Comparison of ENCODE assay signal across 12 mouse cellular contexts in the genomic region with DNA sequence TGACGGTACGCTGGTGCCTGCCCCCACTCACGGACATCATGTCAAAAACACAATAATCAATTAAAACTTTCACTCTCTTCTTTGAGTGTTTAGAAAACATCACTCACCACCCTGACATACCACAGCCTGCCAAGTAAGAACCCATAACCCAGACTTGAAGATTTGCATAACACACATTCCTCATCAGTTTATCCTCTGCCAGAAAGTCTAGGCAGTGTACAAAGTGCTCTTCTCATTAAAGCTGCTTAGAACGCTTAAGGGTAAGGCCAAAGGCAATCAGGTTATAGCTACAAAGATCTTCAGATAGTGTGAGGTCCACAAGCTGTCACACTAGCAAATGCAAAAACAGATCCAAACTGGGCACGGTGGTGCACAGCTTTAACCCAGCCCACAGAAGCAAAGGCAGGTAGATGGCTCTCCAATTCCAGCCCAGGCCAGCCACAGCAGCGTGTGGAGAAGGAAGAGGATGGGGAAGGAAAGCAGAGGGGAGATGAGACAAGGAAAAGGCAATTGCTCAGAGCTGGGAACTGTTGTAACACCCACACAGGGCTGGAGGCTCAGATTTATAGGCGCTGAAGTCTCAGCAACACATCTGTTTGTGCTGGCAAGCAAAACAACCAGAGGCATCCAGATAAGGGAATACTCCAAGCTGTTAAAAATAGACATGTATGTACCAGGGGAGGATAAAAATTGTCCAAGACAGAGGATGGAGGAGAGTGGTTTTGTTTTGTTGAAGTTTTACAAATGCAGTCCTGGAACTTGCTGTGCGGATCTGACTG. TPM values are rescaled to one million over a fixed set of nuclear protein-coding genes. Genes with fewer than 3 reads are reported as not detected.
A peak's percentile ranks its signal among the peaks of the same experiment; 100 is the strongest.
DNase-seq lines count a peak whose midpoint lies in the region; ATAC-seq and TF ChIP-seq lines count a peak whose summit lies in the region.
"Had no signal": no experiment of that assay in that cellular context is flagged by ENCODE, and none has a peak within 500 bp of the region (broad histone marks: within the 10 kb centered on the region; RNA-seq: fewer than 3 reads in every experiment).

No protein-coding gene starts in this region.

- H3K9me3 ChIP-seq in intestine, embryonic 16.5 days (ENCODE audit: control insufficient read depth, low read length), result no peaks in the 10 kb centered on the region
- H3K9me3 ChIP-seq in stomach, embryonic 15.5 days, result no peaks in the 10 kb centered on the region
- H3K9me3 ChIP-seq in hindbrain, embryonic 10.5 days, result no peaks in the 10 kb centered on the region

- intact Hi-C loops in heart, adult 2 months (cut with DNase I), result no loop called here

- H3K79me2 ChIP-seq in heart, adult 2 months (replicated peaks; ENCODE audit: control insufficient read depth, insufficient read depth, low read length), result no peaks in the 10 kb centered on the region

- H3K27me3 ChIP-seq in heart, adult 2 months (ENCODE audit: control insufficient read depth, insufficient read depth, low read length), result no peaks in the 10 kb centered on the region
- no peaks in the 10 kb centered on the region for H3K27me3 ChIP-seq in intestine, embryonic 16.5 days (replicated peaks; ENCODE audit: control insufficient read depth, insufficient read depth, low read length)
- H3K27me3 ChIP-seq in stomach, embryonic 15.5 days (replicated peaks), result no peaks in the 10 kb centered on the region
- no peaks in the 10 kb centered on the region for H3K27me3 ChIP-seq in hindbrain, embryonic 10.5 days (ENCODE audit: insufficient read depth, poor library complexity, severe bottlenecking)

- no peak for DNase-seq in heart, adult 2 months
- DNase-seq in heart, adult 8-10 months (ENCODE audit: low spot score), result no peak
- peak; percentile 61 for DNase-seq in right cerebral cortex, adult 18-20 months
- DNase-seq in right cerebral cortex, postnatal 36 days (ENCODE audit: low spot score in 2 of 2), result no peak
- DNase-seq in cerebellum, adult 9-11 months, result no peak
- DNase-seq in hindbrain, embryonic 10.5 days (ENCODE audit: low spot score), result no peak
- DNase-seq: gastrocnemius, postnatal 36 days; thymus, postnatal 25 days had no signal

- ATAC-seq in intestine, embryonic 16.5 days, result peak; percentile 6; the same call in 1 of the 2 replicates
- no peak for ATAC-seq in stomach, embryonic 15.5 days (ENCODE audit: insufficient read depth, low FRiP score, low read depth)

- H3K4me1 ChIP-seq in heart, adult 2 months (ENCODE audit: control insufficient read depth, insufficient read depth, low read length), result peaks cover 5% of the 10 kb centered on the region
- peaks cover 41% of the 10 kb centered on the region for H3K4me1 ChIP-seq in intestine, embryonic 16.5 days (ENCODE audit: control insufficient read depth, insufficient read depth, low read length)
- peaks cover 20% of the 10 kb centered on the region for H3K4me1 ChIP-seq in stomach, embryonic 15.5 days
- H3K4me1 ChIP-seq in hindbrain, embryonic 10.5 days (replicated peaks), result 0 out of 2 replicates have a peak, but pooled peaks cover 2% of the 10 kb centered on the region

- H3K36me3 ChIP-seq in heart, adult 2 months (ENCODE audit: control insufficient read depth, insufficient read depth, low read length), result no peaks in the 10 kb centered on the region
- H3K36me3 ChIP-seq in intestine, embryonic 16.5 days (ENCODE audit: control insufficient read depth, insufficient read depth, low read length), result no peaks in the 10 kb centered on the region
- H3K36me3 ChIP-seq in stomach, embryonic 15.5 days, result no peaks in the 10 kb centered on the region
- H3K36me3 ChIP-seq in hindbrain, embryonic 10.5 days, result no peaks in the 10 kb centered on the region

- no peak for TF ChIP-seq EP300 in heart, adult 2 months (IDR thresholded peaks at IDR 0.05; ENCODE audit: insufficient read depth, low read depth, low read length)

- peak overlapping the region; percentile 34 for H3K9ac ChIP-seq in heart, adult 2 months (ENCODE audit: low read depth, low read length)
- no peak overlapping the region for H3K9ac ChIP-seq in intestine, embryonic 16.5 days (ENCODE audit: low read depth, low read length)
- no peak overlapping the region for H3K9ac ChIP-seq in stomach, embryonic 15.5 days

- no peak for TF ChIP-seq POLR2A in heart, adult 2 months (IDR thresholded peaks at IDR 0.05; ENCODE audit: insufficient read depth, low read depth, low read length)

- TF ChIP-seq CTCF in heart, adult 2 months (IDR thresholded peaks at IDR 0.05), result no peak

- WGBS in heart, adult 2 months, result 47% methylated on average over 8 of the region's 8 CpGs
- 52% methylated on average over 8 of the region's 8 CpGs for WGBS in intestine, embryonic 16.5 days
- 48% methylated on average over 8 of the region's 8 CpGs for WGBS in stomach, embryonic 15.5 days
- WGBS in hindbrain, embryonic 10.5 days, result 77% methylated on average over 8 of the region's 8 CpGs

- no peak overlapping the region for H3K4me2 ChIP-seq in intestine, embryonic 16.5 days (ENCODE audit: low read depth, low read length)
- no peak overlapping the region for H3K4me2 ChIP-seq in stomach, embryonic 15.5 days

- H3K27ac ChIP-seq in heart, adult 2 months, result peak overlapping the region; percentile 57
- H3K27ac ChIP-seq in intestine, embryonic 16.5 days (ENCODE audit: low read length), result peak overlapping the region; percentile 73
- 0 out of 2 replicates have a peak overlapping the region, but pooled peaks have one; percentile 49 for H3K27ac ChIP-seq in stomach, embryonic 15.5 days
- H3K27ac ChIP-seq in hindbrain, embryonic 10.5 days, result no peak overlapping the region
- H3K27ac ChIP-seq: macrophage had no signal

- H3K4me3 ChIP-seq in heart, adult 2 months, result no peak overlapping the region
- no peak overlapping the region for H3K4me3 ChIP-seq in intestine, embryonic 16.5 days (ENCODE audit: low read length)
- no peak overlapping the region for H3K4me3 ChIP-seq in stomach, embryonic 15.5 days (replicated peaks)
- no peak overlapping the region for H3K4me3 ChIP-seq in hindbrain, embryonic 10.5 days

RNA-seq across cellular contexts. Expression of gene Spint2, which starts 9.8 kb away (rescaled TPM):
- 10 to 100 TPM; 39.4 to 46.4 TPM for total RNA-seq in heart, adult 2 months (2021)
- 40.5 and 45.7 TPM in 2 replicates for polyA plus RNA-seq in heart, adult 2 months (2012; rRNA removed)
- 10 to 100 TPM; 47.3 to 54.5 (median 53.2) TPM for total RNA-seq in heart, adult 8-10 months (2022)
- polyA plus RNA-seq in intestine, embryonic 16.5 days (2015; fragmentation: Nextera tagmentation; extraction: Ambion mirVana), result 626 and 672 TPM in 2 replicates
- 525 and 574 TPM in 2 replicates for polyA plus RNA-seq in stomach, embryonic 15.5 days (2015; fragmentation: Nextera tagmentation; extraction: Ambion mirVana)
- 43.7 and 65.7 TPM in 2 replicates for polyA plus RNA-seq in hindbrain, embryonic 10.5 days (2016; fragmentation: Nextera tagmentation; extraction: Ambion mirVana)

RNA-seq across cellular contexts. Expression of gene Ppp1r14a, which starts 17.2 kb away (rescaled TPM):
- 10 to 100 TPM in 1 of 2 experiments, 1 to 10 TPM in 1; 8.7 to 10.3 TPM for total RNA-seq in heart, adult 2 months (2021)
- polyA plus RNA-seq in heart, adult 2 months (2012; rRNA removed), result 16.3 and 18.4 TPM in 2 replicates
- total RNA-seq in heart, adult 8-10 months (2022), result 10 to 100 TPM in 1 of 4 experiments, 1 to 10 TPM in 3; 5.4 to 10.1 (median 7.1) TPM
- polyA plus RNA-seq in intestine, embryonic 16.5 days (2015; fragmentation: Nextera tagmentation; extraction: Ambion mirVana), result 40.8 and 45.2 TPM in 2 replicates
- polyA plus RNA-seq in stomach, embryonic 15.5 days (2015; fragmentation: Nextera tagmentation; extraction: Ambion mirVana), result 42.7 and 56.7 TPM in 2 replicates
- polyA plus RNA-seq in hindbrain, embryonic 10.5 days (2016; fragmentation: Nextera tagmentation; extraction: Ambion mirVana), result 35.5 and 55.7 TPM in 2 replicates
- polyA plus RNA-seq: macrophage had no signal

RNA-seq across cellular contexts. Expression of gene 2200002D01Rik, which starts 23.6 kb away (rescaled TPM):
- 1 to 10 TPM; 1.5 to 2.0 TPM for total RNA-seq in heart, adult 2 months (2021)
- 0.98 and 1.00 TPM in 2 replicates for polyA plus RNA-seq in heart, adult 2 months (2012; rRNA removed)
- total RNA-seq in heart, adult 8-10 months (2022), result 1 to 10 TPM; 1.7 to 3.9 (median 2.6) TPM
- polyA plus RNA-seq in intestine, embryonic 16.5 days (2015; fragmentation: Nextera tagmentation; extraction: Ambion mirVana), result 261 and 264 TPM in 2 replicates
- 67.4 and 70.6 TPM in 2 replicates for polyA plus RNA-seq in stomach, embryonic 15.5 days (2015; fragmentation: Nextera tagmentation; extraction: Ambion mirVana)
- polyA plus RNA-seq in hindbrain, embryonic 10.5 days (2016; fragmentation: Nextera tagmentation; extraction: Ambion mirVana), result 6.9 and 7.4 TPM in 2 replicates
- total RNA-seq: layer of hippocampus, adult 18-20 months had no signal
- polyA plus RNA-seq: macrophage had no signal

RNA-seq across cellular contexts. Expression of gene Dpf1, which starts 31.9 kb away (rescaled TPM):
- total RNA-seq in heart, adult 2 months (2021), result under 1 TPM in 1 of 2 experiments, not detected in 1; 0.27 TPM
- polyA plus RNA-seq in heart, adult 2 months (2012; rRNA removed), result 0.21 and 0.38 TPM in 2 replicates
- total RNA-seq in heart, adult 8-10 months (2022), result under 1 TPM in 3 of 4 experiments, not detected in 1; 0.13 to 0.23 (median 0.22) TPM
- polyA plus RNA-seq in intestine, embryonic 16.5 days (2015; fragmentation: Nextera tagmentation; extraction: Ambion mirVana), result 6.2 and 6.8 TPM in 2 replicates
- 7.6 and 8.2 TPM in 2 replicates for polyA plus RNA-seq in stomach, embryonic 15.5 days (2015; fragmentation: Nextera tagmentation; extraction: Ambion mirVana)
- 28.3 and 60.6 TPM in 2 replicates for polyA plus RNA-seq in hindbrain, embryonic 10.5 days (2016; fragmentation: Nextera tagmentation; extraction: Ambion mirVana)

RNA-seq across cellular contexts. Expression of gene Yif1b, which starts 33.7 kb away (rescaled TPM):
- 10 to 100 TPM; 63.6 to 74.6 TPM for total RNA-seq in heart, adult 2 months (2021)
- polyA plus RNA-seq in heart, adult 2 months (2012; rRNA removed), result 123 and 138 TPM in 2 replicates
- 10 to 100 TPM; 66.2 to 78.1 (median 70.0) TPM for total RNA-seq in heart, adult 8-10 months (2022)
- 83.1 and 83.7 TPM in 2 replicates for polyA plus RNA-seq in intestine, embryonic 16.5 days (2015; fragmentation: Nextera tagmentation; extraction: Ambion mirVana)
- polyA plus RNA-seq in stomach, embryonic 15.5 days (2015; fragmentation: Nextera tagmentation; extraction: Ambion mirVana), result 83.7 and 85.8 TPM in 2 replicates
- polyA plus RNA-seq in hindbrain, embryonic 10.5 days (2016; fragmentation: Nextera tagmentation; extraction: Ambion mirVana), result 110 and 115 TPM in 2 replicates
